Mouse (Mus musculus): ENCODE measurements around the gene Dpysl4.

- no peak for TF ChIP-seq POLR2A (IDR thresholded peaks at IDR 0.05; ENCODE audit: control insufficient read depth, low read depth, low read length)
- TF ChIP-seq CTCF (IDR thresholded peaks at IDR 0.05; ENCODE audit: control insufficient read depth, insufficient read depth, insufficient replicate concordance, low read depth, low read length): no peak
Measured at GRCm38 (mm10) chr7:139074189-139074588, 11.6 kb upstream of the Dpysl4 start.

Measured in testis, adult 2 months (tissue).